Mouse (Mus musculus) bone marrow macrophage, adult 2 months (primary cell): ENCODE data around the gene Adamtsl1.

Experiments used
- CTCF ChIP-seq: IDR thresholded peaks from 2 replicates; pipeline ENCODE4 v1.5.1; 2012; ENCODE audit warnings: low read depth, mild to moderate bottlenecking, low read length, moderate library complexity
- POLR2A ChIP-seq: IDR thresholded peaks from 2 replicates; pipeline ENCODE4 v1.6.1; 2012; ENCODE audit warnings: mild to moderate bottlenecking, low read depth, low read length, borderline replicate concordance

DNA sequence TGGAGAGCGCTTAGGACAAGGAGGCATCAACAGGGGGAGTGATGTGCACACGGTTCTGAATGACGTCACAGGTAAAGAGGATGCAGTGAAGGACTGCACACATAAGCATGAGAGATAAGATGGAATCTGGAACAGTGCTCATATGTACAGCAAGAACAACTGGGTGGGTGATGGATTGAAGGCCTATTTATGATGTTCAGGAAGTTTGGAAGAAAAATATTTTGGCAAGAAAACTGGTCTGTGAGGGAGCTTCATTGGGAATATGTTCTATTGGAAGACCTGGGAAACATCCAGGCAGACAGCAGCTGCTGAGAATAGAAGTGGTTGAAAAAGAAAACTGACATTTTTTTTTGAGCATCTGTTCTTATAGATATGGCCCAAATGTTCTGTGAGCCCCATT lies 300.4 kb downstream of the Adamtsl1 start:
- no peak for TF ChIP-seq POLR2A
- TF ChIP-seq CTCF, result no peak
